Mouse (Mus musculus) neural tube, postnatal 0 days (tissue): ENCODE results near the gene Lhfpl1. TPM values are rescaled to one million over a fixed set of nuclear protein-coding genes. Genes with fewer than 3 reads are reported as not detected.

ENCODE experiments used
- polyA plus RNA-seq: library from polyadenylated mRNA; unstranded; fragments of >200 nt; fragmentation: Nextera tagmentation; extraction: Ambion mirVana; gene quantifications from 2 replicates; pipeline ENCODE4 v1.2.1, GENCODE M21; 2015

The Lhfpl1 gene
- 0.13 and 0.75 TPM in 2 replicates for polyA plus RNA-seq

GRCm38 (mm10) chrX:145348377-145349203 is at the start of gene Lhfpl1:
Lhfpl1 (minus strand) TSS chrX:145349089.

Other genes with a start within 250 kb of the Lhfpl1 start
- 9.1 and 9.3 TPM in 2 replicates for gene Amot, start 156.1 kb upstream of the Lhfpl1 start, polyA plus RNA-seq